Mouse (Mus musculus) cerebellum, adult 2 months (tissue): ENCODE results near the gene AI464131. TPM values are rescaled to one million over a fixed set of nuclear protein-coding genes. Genes with fewer than 3 reads are reported as not detected.

ENCODE experiments used
- DNase-seq, 2 experiments: peaks; one replicate each; pipeline ENCODE4 v3.0.0; 2021
- H3K27ac ChIP-seq: fragments of 200-500 bp; 2 replicates; pipeline ENCODE4 v1.5.1; 2012; ENCODE audit warnings: low read length, control low read depth, inconsistent platforms; ENCODE audit not compliant: insufficient read depth
- H3K27me3 ChIP-seq: fragments of 200-500 bp; 2 replicates; pipeline ENCODE4 v1.6.1; 2012; ENCODE audit warnings: inconsistent platforms, mild to moderate bottlenecking, low read length, moderate library complexity; ENCODE audit not compliant: control insufficient read depth, insufficient read depth
- H3K4me1 ChIP-seq: fragments of 200-500 bp; 2 replicates; pipeline ENCODE4 v1.6.1; 2011; ENCODE audit warnings: low read length; ENCODE audit not compliant: control insufficient read depth, insufficient read depth
- H3K4me3 ChIP-seq: fragments of 200-500 bp; replicated peaks from 2 replicates; pipeline ENCODE3; 2011; ENCODE audit warnings: mild to moderate bottlenecking, low read depth, low read length, control low read depth; ENCODE audit not compliant: insufficient read depth
- CTCF ChIP-seq: fragments of 200-500 bp; IDR thresholded peaks from 2 replicates; pipeline ENCODE4 v1.5.1; 2011; ENCODE audit warnings: low read depth, mild to moderate bottlenecking, control low read depth, low read length, moderate library complexity, borderline replicate concordance; ENCODE audit not compliant: insufficient read depth
- POLR2A ChIP-seq: fragments of 200-500 bp; IDR thresholded peaks from 2 replicates; pipeline ENCODE4 v1.6.1; 2011; ENCODE audit warnings: low read length, control low read depth, borderline replicate concordance; ENCODE audit not compliant: insufficient read depth
- WGBS: fragments of 180-500 bp; shearing (Covaris S2); methylation state at CpG from one replicate; pipeline ENCODE4 v1.1.7; 2018; 5-methylcytosine and 5-hydroxymethylcytosine counted together
- polyA plus RNA-seq: library from polyadenylated mRNA; depleted of rRNA; stranded (reverse); fragments of >200 nt; gene quantifications from 2 replicates; pipeline ENCODE4 v1.2.3, GENCODE M21; 2012

Gene AI464131
- polyA plus RNA-seq, 1 experiment, result 19.9 TPM

DNA sequence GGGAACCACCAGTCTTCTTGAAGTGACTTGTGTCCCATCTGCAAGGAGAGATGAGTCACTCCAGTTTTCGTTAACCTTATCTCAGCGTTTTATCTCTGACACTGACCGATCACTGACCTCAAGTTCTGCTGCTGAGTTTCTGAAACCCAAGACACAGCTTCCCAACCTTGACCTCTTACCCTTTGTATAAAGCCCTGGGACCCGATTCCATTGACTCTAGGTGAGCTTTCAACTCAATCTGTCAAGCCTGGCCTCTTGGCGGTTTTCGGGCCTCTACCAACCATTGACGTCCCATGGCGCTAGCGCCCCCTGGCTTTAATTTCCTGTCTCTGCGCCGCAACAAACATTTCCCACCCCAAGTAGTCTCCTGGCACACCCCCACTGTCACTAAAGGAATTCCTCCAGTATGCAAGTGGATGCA is 2.3 kb upstream of the AI464131 start:
- no peaks in the 10 kb centered on the region for H3K27me3 ChIP-seq
- no peak overlapping the region for H3K27ac ChIP-seq
- 67% methylated on average over 11 of the region's 11 CpGs for WGBS
- H3K4me1 ChIP-seq, result peaks cover 3% of the 10 kb centered on the region; the same call in 1 of the 2 replicates
- TF ChIP-seq CTCF (no peak), POLR2A (no peak)
- DNase-seq, result no peak
- H3K4me3 ChIP-seq, result no peak overlapping the region

DNA sequence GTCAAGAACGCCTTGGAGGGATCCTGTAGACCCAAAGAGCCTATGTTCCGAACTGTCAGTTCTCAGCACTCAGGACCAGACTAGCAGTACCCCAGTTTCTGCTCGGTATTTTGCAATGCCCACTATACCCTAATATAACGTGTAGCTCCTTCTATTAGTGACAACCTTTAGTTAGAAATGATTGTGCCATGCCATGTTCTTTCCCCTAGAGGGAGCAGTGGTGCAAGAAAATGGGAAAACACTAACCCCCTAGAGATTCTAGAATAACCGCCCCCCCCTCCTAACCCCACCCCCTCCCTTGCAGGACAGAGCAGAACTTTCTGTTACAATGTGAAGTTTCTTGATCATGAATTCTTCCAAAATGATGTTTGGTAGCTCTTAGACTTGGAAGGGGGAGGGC is 1.4 kb upstream of the AI464131 start:
- TF ChIP-seq CTCF, result no peak
- no peak for TF ChIP-seq POLR2A
- H3K27me3 ChIP-seq, result no peaks in the 10 kb centered on the region
- H3K4me3 ChIP-seq, result no peak overlapping the region
- H3K27ac ChIP-seq, result no peak overlapping the region
- no peak for DNase-seq
- WGBS, result 70% methylated on average over 5 of the region's 5 CpGs
- H3K4me1 ChIP-seq, result peaks cover 3% of the 10 kb centered on the region; the same call in 1 of the 2 replicates

DNA sequence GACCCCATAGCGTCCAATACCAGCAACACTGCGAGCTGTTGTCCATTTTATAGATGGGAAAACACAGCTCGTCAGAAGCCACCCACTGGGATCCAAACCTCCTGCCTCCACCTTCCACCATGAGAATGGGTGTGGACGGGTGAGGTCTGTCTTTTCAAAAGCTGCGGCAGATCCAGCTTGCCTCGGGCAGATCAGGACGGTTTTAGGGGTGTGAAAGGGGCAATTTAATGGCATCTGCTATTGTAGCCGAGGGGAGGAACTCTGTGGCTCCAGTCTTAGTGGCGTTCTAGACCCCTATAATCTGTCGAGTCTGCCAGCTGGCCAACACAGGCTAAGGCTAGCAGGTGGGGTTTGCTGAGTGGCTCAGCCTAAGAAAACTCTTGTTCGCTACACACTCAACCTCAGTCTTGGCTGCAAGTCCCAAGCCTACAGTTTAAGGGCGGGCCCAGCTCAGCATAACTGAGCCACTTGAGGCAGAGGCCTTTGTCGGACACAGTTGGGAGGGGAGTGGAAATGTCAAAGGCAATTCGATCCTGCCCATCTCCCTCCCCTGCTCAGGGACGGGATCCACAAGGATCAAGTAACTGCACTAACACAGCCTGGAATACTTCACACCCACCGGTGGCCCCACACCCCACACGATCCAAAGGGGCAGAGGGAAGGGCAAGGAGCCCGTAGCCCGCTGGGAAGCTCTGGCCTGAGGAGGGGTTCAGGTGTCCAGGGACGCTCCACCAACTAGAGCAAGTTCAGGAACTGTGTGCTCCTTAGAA is 520 bp downstream of the AI464131 start:
- WGBS, result 33% methylated on average over 20 of the region's 20 CpGs
- H3K27ac ChIP-seq, result no peak overlapping the region
- H3K4me1 ChIP-seq, result peaks cover 3% of the 10 kb centered on the region; the same call in 1 of the 2 replicates

DNA sequence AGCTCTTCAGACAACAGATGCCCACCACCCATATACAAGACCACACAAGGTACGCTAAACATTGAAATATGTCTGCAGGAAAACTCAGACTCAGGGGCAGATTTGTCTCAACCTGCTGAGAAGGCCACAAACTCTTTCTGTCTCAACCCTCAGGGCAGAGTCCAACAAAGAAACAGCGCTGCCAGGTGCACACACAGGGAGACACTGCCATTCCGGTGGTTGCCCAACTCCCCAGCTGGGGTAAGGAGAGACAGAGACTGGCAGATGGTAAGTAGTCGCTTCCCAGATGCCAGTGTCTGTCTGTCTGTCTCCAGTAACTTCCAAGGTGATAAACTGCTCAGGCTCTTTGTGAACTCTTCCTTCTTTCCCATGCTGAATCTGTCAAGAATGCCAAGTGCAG is 2.1 kb downstream of the AI464131 start:
- no peak for TF ChIP-seq CTCF
- TF ChIP-seq POLR2A, result no peak
- no peak overlapping the region for H3K27ac ChIP-seq
- no peak overlapping the region for H3K4me3 ChIP-seq
- WGBS, result 66% methylated on average over 4 of the region's 4 CpGs
- H3K4me1 ChIP-seq, result no peaks in the 10 kb centered on the region
- no peak for DNase-seq
- no peaks in the 10 kb centered on the region for H3K27me3 ChIP-seq

More for the DNA sequence above, 520 bp downstream of the AI464131 start:
- no peak for TF ChIP-seq POLR2A
- TF ChIP-seq CTCF, result no peak
- DNase-seq, result no peak
- H3K27me3 ChIP-seq, result no peaks in the 10 kb centered on the region
- H3K4me3 ChIP-seq, result peak overlapping the region; percentile 58

DNA sequence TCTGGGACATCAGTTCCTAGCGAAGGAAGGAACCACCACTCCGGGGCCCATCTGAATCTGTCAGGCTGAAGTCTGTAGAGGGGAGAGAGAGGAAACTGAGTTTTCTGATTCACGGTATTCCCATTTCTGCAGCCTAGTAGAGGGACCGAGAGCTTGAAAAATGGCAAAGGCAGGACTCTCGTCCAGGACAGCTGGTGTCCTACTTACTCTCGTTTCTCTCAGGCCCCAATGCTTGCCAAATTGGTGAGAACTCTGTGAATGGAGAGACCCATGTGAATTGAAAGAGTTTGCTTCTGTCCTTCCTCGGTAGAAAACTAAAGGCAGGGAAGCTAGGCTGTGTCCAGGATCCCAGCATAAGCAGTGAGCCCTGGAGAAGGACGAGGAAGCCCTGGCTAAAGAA is 3.3 kb downstream of the AI464131 start:
- no peak for TF ChIP-seq CTCF
- no peak for TF ChIP-seq POLR2A
- Histone ChIP-seq H3K4me3 (no peak overlapping the region), H3K27ac (no peak overlapping the region), H3K4me1 (no peaks in the 10 kb centered on the region), H3K27me3 (no peaks in the 10 kb centered on the region)
- DNase-seq, result peak in 1 of 2 experiments; percentile 29
- WGBS, result 64% methylated on average over 8 of the region's 8 CpGs

DNA sequence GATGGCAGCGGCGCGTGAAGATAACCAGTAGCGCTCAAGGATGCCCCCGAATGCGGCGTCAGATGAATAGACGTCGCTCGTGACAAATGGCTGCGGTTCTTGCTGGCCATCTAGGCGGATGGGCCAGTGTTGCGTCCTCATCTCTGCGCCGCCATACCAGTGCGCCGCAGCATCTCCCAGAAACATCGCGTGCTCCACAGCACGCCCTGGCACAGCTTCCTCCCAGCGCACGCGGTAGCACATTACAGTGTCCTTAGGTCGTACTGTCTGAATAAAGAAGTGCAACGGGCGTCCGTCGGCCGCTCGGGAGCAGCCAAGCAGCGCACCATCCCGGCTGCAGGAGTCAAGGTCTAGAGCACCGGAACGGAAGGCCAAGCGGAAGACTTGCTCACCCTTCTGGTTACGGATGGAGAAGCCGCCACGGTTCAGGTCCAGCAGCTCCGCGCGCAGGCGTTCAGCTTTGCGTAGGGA is 3.9 kb downstream of the AI464131 start:
- no peak for DNase-seq
- 32% methylated on average over 43 of the region's 43 CpGs for WGBS
- no peaks in the 10 kb centered on the region for H3K4me1 ChIP-seq
- H3K27me3 ChIP-seq, result no peaks in the 10 kb centered on the region
- H3K27ac ChIP-seq, result no peak overlapping the region
- H3K4me3 ChIP-seq, result peak overlapping the region; percentile 28
- TF ChIP-seq CTCF (no peak), POLR2A (no peak)

DNA sequence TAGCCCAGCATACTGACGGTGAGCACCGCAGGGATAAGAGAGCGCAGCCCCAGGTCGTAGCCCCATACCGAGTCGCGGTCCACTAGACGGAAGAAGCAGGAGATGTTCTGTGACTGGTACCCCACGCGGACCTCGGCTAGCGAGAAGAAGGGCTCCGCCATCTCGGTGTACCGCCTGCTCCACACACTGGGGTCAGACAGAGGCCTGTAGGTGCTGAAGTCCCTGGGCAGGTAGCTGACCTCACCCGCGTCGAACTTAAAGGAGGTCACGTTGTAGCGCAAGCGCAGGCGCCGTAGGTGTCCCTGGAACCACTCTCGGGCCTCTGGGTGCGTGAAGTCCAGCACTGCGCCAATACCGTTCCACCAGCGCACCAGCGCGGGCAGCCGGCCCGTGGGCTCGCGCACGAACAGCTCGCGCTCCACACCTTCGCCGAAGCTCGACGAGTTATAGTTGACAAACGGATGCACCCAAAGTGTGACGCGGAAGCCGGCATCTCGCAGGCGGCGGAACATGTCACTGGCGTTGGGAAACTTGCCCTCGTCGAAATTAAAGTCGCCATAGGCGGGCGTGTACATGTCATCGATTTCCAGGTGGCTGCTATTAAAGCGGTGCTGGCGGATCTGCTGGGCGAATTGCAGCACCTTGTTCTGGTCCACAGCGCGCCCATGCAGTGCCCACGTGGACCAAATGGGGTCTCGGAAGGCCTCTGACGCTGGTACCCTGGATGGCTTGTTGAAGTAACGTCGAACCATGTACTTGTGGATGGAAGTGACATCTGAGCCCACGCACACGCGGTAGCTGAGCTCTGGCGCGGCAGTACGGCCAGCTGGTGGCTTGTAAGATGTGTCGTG is 4.7 kb downstream of the AI464131 start:
- WGBS, result 35% methylated on average over 72 of the region's 72 CpGs
- TF ChIP-seq CTCF (no peak), POLR2A (no peak)

More for the DNA sequence above, 4.7 kb downstream of the AI464131 start:
- no peak for DNase-seq
- H3K4me1 ChIP-seq, result no peaks in the 10 kb centered on the region
- H3K27me3 ChIP-seq, result no peaks in the 10 kb centered on the region
- peak overlapping the region; percentile 20 for H3K4me3 ChIP-seq
- H3K27ac ChIP-seq, result no peak overlapping the region
